8 mouse cellular contexts compared by ENCODE assay signal in genomic region chr11:87448081-87448475, GRCm38 (mm10). TPM values are rescaled to one million over a fixed set of nuclear protein-coding genes. Genes with fewer than 3 reads are reported as not detected.
A peak's percentile ranks its signal among the peaks of the same experiment; 100 is the strongest.
DNase-seq lines count a peak whose midpoint lies in the region; ATAC-seq and TF ChIP-seq lines count a peak whose summit lies in the region.
"Not testable (repeated sequence)": the region's sequence is repeated elsewhere in the genome, so short reads cannot be mapped to it uniquely, and the experiment has no call there.

No protein-coding gene starts in this region.

- under 1% methylated on average over 26 of the region's 34 CpGs for WGBS in embryonic facial prominence, embryonic 14.5 days
- WGBS in heart, adult 2 months = under 1% methylated on average over 34 of the region's 34 CpGs
- under 1% methylated on average over 31 of the region's 34 CpGs for WGBS in kidney, adult 2 months
- under 1% methylated on average over 29 of the region's 34 CpGs for WGBS in limb, embryonic 11.5 days
- under 1% methylated on average over 34 of the region's 34 CpGs for WGBS in midbrain, embryonic 13.5 days
- 0% methylated on average over 34 of the region's 34 CpGs for WGBS in small intestine, adult 2 months

- H3K27ac ChIP-seq in embryonic facial prominence, embryonic 14.5 days (replicated peaks; ENCODE audit: low read depth, low read length) = peak overlapping the region; percentile 58
- peak overlapping the region; percentile 80 for H3K27ac ChIP-seq in heart, adult 2 months
- not testable (repeated sequence) for H3K27ac ChIP-seq in kidney, adult 2 months (ENCODE audit: insufficient read depth, low read depth, low read length); limb, embryonic 11.5 days (replicated peaks; ENCODE audit: low read depth, low read length)
- H3K27ac ChIP-seq in midbrain, embryonic 13.5 days = peak overlapping the region; percentile 67
- peak overlapping the region; percentile 68; the same call in 1 of the 2 replicates for H3K27ac ChIP-seq in small intestine, adult 2 months (ENCODE audit: insufficient read depth, low read depth, low read length)

- H3K27me3 ChIP-seq in embryonic facial prominence, embryonic 14.5 days (replicated peaks; ENCODE audit: control insufficient read depth, insufficient read depth, low read length); heart, adult 2 months (ENCODE audit: control insufficient read depth, insufficient read depth, low read length); kidney, adult 2 months (replicated peaks; ENCODE audit: control insufficient read depth, insufficient read depth, low read length); limb, embryonic 11.5 days (ENCODE audit: control insufficient read depth, insufficient read depth, low read length); midbrain, embryonic 13.5 days; small intestine, adult 2 months (ENCODE audit: control insufficient read depth, insufficient read depth, low read length): not testable (repeated sequence)

- H3K79me2 ChIP-seq in heart, adult 2 months (replicated peaks; ENCODE audit: control insufficient read depth, insufficient read depth, low read length) = not testable (repeated sequence)

- ATAC-seq in embryonic facial prominence, embryonic 14.5 days (ENCODE audit: low read depth) = peak; percentile 93
- peak; percentile 93 for ATAC-seq in limb, embryonic 11.5 days (ENCODE audit: insufficient number of reproducible peaks, low FRiP score, low TSS enrichment, low read depth)
- ATAC-seq in midbrain, embryonic 13.5 days = peak; percentile 97

- not testable (repeated sequence) for H3K4me1 ChIP-seq in embryonic facial prominence, embryonic 14.5 days (ENCODE audit: control insufficient read depth, insufficient read depth, low read length); heart, adult 2 months (ENCODE audit: control insufficient read depth, insufficient read depth, low read length); kidney, adult 2 months (ENCODE audit: control insufficient read depth, insufficient read depth, low read length); limb, embryonic 11.5 days (ENCODE audit: control insufficient read depth, insufficient read depth, low read length); small intestine, adult 2 months (ENCODE audit: control insufficient read depth, insufficient read depth, insufficient read length, low read length)
- H3K4me1 ChIP-seq in midbrain, embryonic 13.5 days (replicated peaks) = peaks cover 13% of the 10 kb centered on the region; the same call in 1 of the 2 replicates

- not testable (repeated sequence) for TF ChIP-seq POLR2A in heart, adult 2 months (IDR thresholded peaks at IDR 0.05; ENCODE audit: insufficient read depth, low read depth, low read length); kidney, adult 2 months (IDR thresholded peaks at IDR 0.05; ENCODE audit: low read depth, low read length)
- 0 out of 2 replicates have a peak, but pooled peaks have one; percentile 12 for TF ChIP-seq POLR2A in small intestine, adult 2 months (IDR thresholded peaks at IDR 0.05; ENCODE audit: low read depth, low read length)

- H3K36me3 ChIP-seq in embryonic facial prominence, embryonic 14.5 days (ENCODE audit: control insufficient read depth, insufficient read depth, low read length); heart, adult 2 months (ENCODE audit: control insufficient read depth, insufficient read depth, low read length); kidney, adult 2 months (ENCODE audit: control insufficient read depth, insufficient read depth, low read length); limb, embryonic 11.5 days (ENCODE audit: control insufficient read depth, insufficient read depth, low read length); midbrain, embryonic 13.5 days; small intestine, adult 2 months (ENCODE audit: control insufficient read depth, insufficient read depth, low read length): not testable (repeated sequence)

- H3K4me3 ChIP-seq in embryonic facial prominence, embryonic 14.5 days (ENCODE audit: low read depth, low read length) = peak overlapping the region; percentile 39
- peak overlapping the region; percentile 51 for H3K4me3 ChIP-seq in heart, adult 2 months
- H3K4me3 ChIP-seq in kidney, adult 2 months (ENCODE audit: insufficient read depth, low read depth, low read length) = peak overlapping the region; percentile 25; the same call in 1 of the 2 replicates
- peak overlapping the region; percentile 19 for H3K4me3 ChIP-seq in limb, embryonic 11.5 days (ENCODE audit: low read depth, low read length)
- peak overlapping the region; percentile 35 for H3K4me3 ChIP-seq in midbrain, embryonic 13.5 days (replicated peaks)
- peak overlapping the region; percentile 61 for H3K4me3 ChIP-seq in small intestine, adult 2 months (ENCODE audit: low read depth, low read length)

- peak; percentile 83 for DNase-seq in 3134 (ENCODE audit: extremely low read depth, insufficient read length, low spot score)
- peak; percentile 94 to 96 for DNase-seq in adrenal gland, postnatal 36 days
- DNase-seq in embryonic facial prominence, embryonic 14.5 days (ENCODE audit: low spot score) = peak; percentile 80
- peak; percentile 93 to 97 for DNase-seq in heart, adult 2 months
- DNase-seq in kidney, adult 2 months = peak; percentile 99
- peak; percentile 81 for DNase-seq in limb, embryonic 11.5 days (ENCODE audit: low spot score)

- not testable (repeated sequence) for TF ChIP-seq EP300 in heart, adult 2 months (IDR thresholded peaks at IDR 0.05; ENCODE audit: insufficient read depth, low read depth, low read length)

- intact Hi-C loops in heart, adult 2 months (cut with DNase I) = not testable (repeated sequence)

- TF ChIP-seq CTCF in heart, adult 2 months (IDR thresholded peaks at IDR 0.05); kidney, adult 2 months (conservative IDR thresholded peaks at IDR 0.05; ENCODE audit: insufficient read depth, insufficient read length, low read depth, low read length); small intestine, adult 2 months (IDR thresholded peaks at IDR 0.05; ENCODE audit: extremely low read depth, insufficient read length, insufficient replicate concordance, low read depth, low read length): not testable (repeated sequence)

- peak overlapping the region; percentile 62 for H3K4me2 ChIP-seq in embryonic facial prominence, embryonic 14.5 days (ENCODE audit: low read depth, low read length)
- peak overlapping the region; percentile 48 for H3K4me2 ChIP-seq in limb, embryonic 11.5 days (ENCODE audit: low read depth, severe bottlenecking)
- H3K4me2 ChIP-seq in midbrain, embryonic 13.5 days (replicated peaks) = peak overlapping the region; percentile 59

- H3K9ac ChIP-seq in embryonic facial prominence, embryonic 14.5 days (ENCODE audit: low read depth, low read length) = peak overlapping the region; percentile 55
- peak overlapping the region; percentile 65 for H3K9ac ChIP-seq in heart, adult 2 months (ENCODE audit: low read depth, low read length)
- not testable (repeated sequence) for H3K9ac ChIP-seq in limb, embryonic 11.5 days (ENCODE audit: low read length)
- H3K9ac ChIP-seq in midbrain, embryonic 13.5 days (replicated peaks) = peak overlapping the region; percentile 58

- not testable (repeated sequence) for H3K9me3 ChIP-seq in embryonic facial prominence, embryonic 14.5 days (ENCODE audit: control insufficient read depth, low read length); limb, embryonic 11.5 days (ENCODE audit: control insufficient read depth, low read length); midbrain, embryonic 13.5 days

RNA-seq across cellular contexts. Expression of gene Tex14, which starts 43.2 kb away (rescaled TPM):
- under 1 TPM; 0.36 to 0.95 TPM for total RNA-seq in adrenal gland, postnatal 36 days (2021)
- polyA plus RNA-seq in embryonic facial prominence, embryonic 14.5 days (2014; fragmentation: Nextera tagmentation; extraction: Ambion mirVana) = 4.8 and 5.6 TPM in 2 replicates
- under 1 TPM in 1 of 2 experiments, not detected in 1; 0.23 TPM for total RNA-seq in heart, adult 2 months (2021)
- 0.08 and 0.35 TPM in 2 replicates for polyA plus RNA-seq in heart, adult 2 months (2012; rRNA removed)
- polyA plus RNA-seq in kidney, adult 2 months (2012; rRNA removed) = 0.08 and 0.34 TPM in 2 replicates
- polyA plus RNA-seq in limb, embryonic 11.5 days (2014; fragmentation: Nextera tagmentation; extraction: Ambion mirVana) = 0.13 and 0.60 TPM in 2 replicates
- 0.19 and 0.38 TPM in 2 replicates for polyA plus RNA-seq in midbrain, embryonic 13.5 days (2015; fragmentation: Nextera tagmentation; extraction: Ambion mirVana)
- polyA plus RNA-seq in small intestine, adult 2 months (2012; rRNA removed) = 0.19 TPM in 1 of 2 replicates, not detected in the other

RNA-seq across cellular contexts. Expression of gene Rad51c, which starts 43.3 kb away (rescaled TPM):
- 1 to 10 TPM; 2.0 to 3.1 TPM for total RNA-seq in adrenal gland, postnatal 36 days (2021)
- 5.2 and 7.2 TPM in 2 replicates for polyA plus RNA-seq in embryonic facial prominence, embryonic 14.5 days (2014; fragmentation: Nextera tagmentation; extraction: Ambion mirVana)
- 1 to 10 TPM in 1 of 2 experiments, under 1 TPM in 1; 0.89 to 1.7 TPM for total RNA-seq in heart, adult 2 months (2021)
- 0.35 and 0.97 TPM in 2 replicates for polyA plus RNA-seq in heart, adult 2 months (2012; rRNA removed)
- 0.46 and 0.77 TPM in 2 replicates for polyA plus RNA-seq in kidney, adult 2 months (2012; rRNA removed)
- polyA plus RNA-seq in limb, embryonic 11.5 days (2014; fragmentation: Nextera tagmentation; extraction: Ambion mirVana) = 14.3 and 14.5 TPM in 2 replicates
- 5.9 and 6.3 TPM in 2 replicates for polyA plus RNA-seq in midbrain, embryonic 13.5 days (2015; fragmentation: Nextera tagmentation; extraction: Ambion mirVana)
- polyA plus RNA-seq in small intestine, adult 2 months (2012; rRNA removed) = 0.05 and 0.37 TPM in 2 replicates
